Mouse (Mus musculus) cerebellum, postnatal 10 days (tissue): ENCODE measurements around the gene Dgkq.

Experiments used
- DNase-seq, 2 experiments: peaks; one replicate each; pipeline ENCODE4 v3.0.0; 2021; ENCODE audit warnings: mixed read lengths in 2 of 2

Gene Dgkq

GRCm38 (mm10) chr5:108680871-108681270, 11.4 kb upstream of the Dgkq start:
- no peak for DNase-seq

- no peak for DNase-seq
These were observed 10.4 kb upstream of the Dgkq start for GRCm38 (mm10) chr5:108679909-108680308.

GRCm38 (mm10) chr5:108678296-108678854, 8.9 kb upstream of the Dgkq start:
- DNase-seq: peak; percentile 48 to 54

GRCm38 (mm10) chr5:108677605-108678295, 8.3 kb upstream of the Dgkq start:
- peak; percentile 85 to 86 for DNase-seq

GRCm38 (mm10) chr5:108676772-108677498, 7.5 kb upstream of the Dgkq start:
- DNase-seq: peak; percentile 41 to 56

- DNase-seq: no peak
These were observed 5.9 kb upstream of the Dgkq start, which contains the start of gene Slc26a1 for GRCm38 (mm10) chr5:108675251-108675816. Gene Slc26a1, minus strand, starts transcription at chr5:108675569.

- no peak for DNase-seq
These were observed 5.2 kb upstream of the Dgkq start for GRCm38 (mm10) chr5:108674624-108675023.

GRCm38 (mm10) chr5:108671757-108672156, 2.3 kb upstream of the Dgkq start:
- no peak for DNase-seq

- DNase-seq: peak; percentile 70 to 72
These were observed 1.3 kb upstream of the Dgkq start for GRCm38 (mm10) chr5:108670785-108671184.

GRCm38 (mm10) chr5:108669986-108670385, 514 bp upstream of the Dgkq start:
- no peak for DNase-seq

- no peak for DNase-seq
These were observed 1.0 kb downstream of the Dgkq start for GRCm38 (mm10) chr5:108668387-108668932.

- no peak for DNase-seq
These were observed 2.1 kb downstream of the Dgkq start for GRCm38 (mm10) chr5:108667370-108667769.

- DNase-seq: no peak
These were observed 4.4 kb downstream of the Dgkq start for GRCm38 (mm10) chr5:108665066-108665465.

- DNase-seq: no peak
These were observed 6.7 kb downstream of the Dgkq start for GRCm38 (mm10) chr5:108662772-108663171.

- peak; percentile 95 to 97 for DNase-seq
These were observed 8.7 kb downstream of the Dgkq start for GRCm38 (mm10) chr5:108660632-108661268.

GRCm38 (mm10) chr5:108659698-108660631, 9.5 kb downstream of the Dgkq start, which contains the start of gene Idua:
Gene Idua, plus strand, starts transcription at chr5:108660331.
- DNase-seq: no peak

- DNase-seq: no peak
These were observed 10.9 kb downstream of the Dgkq start for GRCm38 (mm10) chr5:108658611-108659010.

- peak in 1 of 2 experiments; percentile 1 for DNase-seq
These were observed 12.1 kb downstream of the Dgkq start for GRCm38 (mm10) chr5:108657406-108657805.

GRCm38 (mm10) chr5:108655891-108656650, 13.4 kb downstream of the Dgkq start:
- DNase-seq: peak in 1 of 2 experiments; percentile 7

GRCm38 (mm10) chr5:108655381-108655780, 14.1 kb downstream of the Dgkq start:
- DNase-seq: no peak
